Mouse (Mus musculus) inflammation-experienced regulatory T-cells (primary cell): ENCODE measurements around the gene Ech1. TPM values are rescaled to one million over a fixed set of nuclear protein-coding genes. Genes with fewer than 3 reads are reported as not detected.

Experiments used
- polyA plus RNA-seq, 2 experiments: library from polyadenylated mRNA; unstranded; fragments of 100-300 nt; shearing (Covaris generic); gene quantifications; one replicate each; pipeline ENCODE4 v1.2.1; 2017

Ech1 gene
- polyA plus RNA-seq = 100 to 1,000 TPM; 196 to 213 TPM

GRCm38 (mm10) chr7:28824941-28825685 lies at the start of gene Ech1:
TSS of gene Ech1 (plus strand) at chr7:28825217.

GRCm38 (mm10) chr7:28788307-28789195 lies 36.5 kb upstream of the Ech1 start, which contains the start of gene Rinl:
TSS of gene Rinl (plus strand) at chr7:28788969.

DNA sequence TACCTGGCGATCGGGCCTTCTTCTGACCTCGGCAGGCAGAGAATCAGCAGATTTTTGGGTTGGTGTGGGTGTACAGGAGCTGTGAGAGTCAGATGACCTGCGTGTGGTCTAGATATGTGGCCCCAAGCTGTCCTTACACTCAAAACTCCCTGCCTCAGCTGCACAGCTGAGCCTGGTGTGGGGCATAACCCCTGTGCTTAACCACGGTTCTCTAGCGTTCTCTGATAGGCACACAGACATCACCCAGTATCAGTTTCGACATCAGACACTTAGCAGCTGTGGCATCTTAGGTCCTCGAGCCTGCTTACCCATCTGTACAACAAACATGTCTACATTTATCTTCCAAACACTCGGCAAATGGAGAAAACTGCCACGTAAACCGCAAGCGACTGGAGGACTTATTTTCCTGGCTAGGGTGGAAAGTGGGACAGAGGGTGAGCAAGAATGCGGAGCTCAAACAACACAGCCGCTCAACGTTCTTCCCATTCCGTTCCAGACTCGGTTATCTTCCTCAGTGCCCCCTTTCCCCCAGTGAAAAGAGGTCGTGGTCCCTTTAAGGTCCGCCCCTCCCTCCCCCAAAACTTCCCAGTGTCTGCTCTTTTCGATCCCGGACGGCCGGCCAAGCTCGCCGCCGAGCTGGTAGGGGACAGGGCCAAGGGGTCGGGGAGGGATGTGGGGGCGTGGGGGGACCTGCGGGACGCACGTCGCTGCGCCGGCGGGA lies 16.6 kb upstream of the Ech1 start, which contains the start of gene Hnrnpl:
Gene Hnrnpl, plus strand, starts transcription at position 321 of the 721 bp plus-strand sequence.

DNA sequence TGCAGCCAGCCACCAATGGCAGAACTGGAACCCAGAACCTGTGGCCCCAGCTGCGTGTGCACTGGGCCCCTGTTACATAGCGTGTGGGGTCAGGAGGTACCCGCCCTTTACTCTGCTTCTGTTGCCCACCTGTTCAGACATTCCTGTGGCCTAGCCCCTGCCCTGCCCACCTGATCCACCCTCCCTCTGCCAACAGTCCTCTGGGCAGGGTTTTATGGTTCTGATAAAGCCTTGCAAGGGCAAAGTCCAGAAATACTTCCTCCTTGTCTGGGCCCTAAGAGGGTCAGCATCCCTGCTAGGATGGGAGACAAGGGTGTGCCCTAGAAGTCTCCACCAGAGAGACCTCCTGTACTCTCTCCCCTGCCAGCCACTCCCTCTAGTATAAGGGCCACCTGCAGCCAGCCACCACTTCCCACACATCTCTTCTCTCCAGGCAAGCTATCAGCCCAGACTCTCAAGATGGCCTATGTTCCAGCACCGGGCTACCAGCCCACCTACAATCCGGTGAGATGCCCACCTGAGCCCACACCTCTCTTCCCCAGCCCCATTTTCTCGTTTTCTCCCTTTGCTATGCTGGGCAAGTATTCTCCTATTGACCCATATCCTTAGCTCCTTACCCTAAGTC lies 8.8 kb downstream of the Ech1 start, which contains the start of gene Lgals4:
Gene Lgals4, plus strand, starts transcription at position 132 of the 625 bp plus-strand sequence.

DNA sequence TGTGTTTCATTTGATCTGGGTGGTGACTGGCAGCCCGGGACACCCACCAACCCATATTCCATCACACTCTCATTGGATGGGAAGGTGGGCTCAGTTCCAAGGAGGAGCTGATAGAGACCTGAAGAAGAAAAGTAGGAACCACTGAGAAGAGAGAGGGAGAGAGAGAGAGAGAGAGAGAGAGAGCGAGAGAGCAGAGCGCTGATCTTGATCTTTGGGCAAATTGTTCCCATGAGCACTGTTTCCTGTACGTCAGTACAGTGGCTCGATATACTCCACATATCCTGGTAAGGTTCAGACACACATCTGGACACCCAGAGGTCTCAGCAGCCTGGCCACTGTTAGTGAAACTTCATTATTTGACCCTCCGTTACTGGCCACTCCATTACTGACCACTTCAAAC lies 38.5 kb downstream of the Ech1 start, which contains the start of gene Lgals7:
Gene Lgals7, plus strand, starts transcription at position 314 of the 400 bp plus-strand sequence.

GRCm38 (mm10) chr7:28881199-28881598 lies 56.2 kb downstream of the Ech1 start, which contains the start of gene Capn12:
TSS of gene Capn12 (plus strand) at chr7:28881422.

Other genes with a start within 250 kb of the Ech1 start
- gene Samd4b, start 227.1 kb upstream of the Ech1 start, polyA plus RNA-seq = 10 to 100 TPM; 23.9 to 30.0 TPM
- gene Pak4, start 227.0 kb upstream of the Ech1 start, polyA plus RNA-seq = 1 to 10 TPM; 6.3 to 8.7 TPM
- gene Acp7, start 193.9 kb upstream of the Ech1 start, polyA plus RNA-seq = under 1 TPM in 1 of 2 experiments, not detected in 1; 0.28 TPM
- 10 to 100 TPM in 1 of 2 experiments, 1 to 10 TPM in 1; 3.2 to 15.0 TPM for gene Fbxo27, start 132.4 kb upstream of the Ech1 start, polyA plus RNA-seq
- gene Fbxo17, start 108.4 kb upstream of the Ech1 start, polyA plus RNA-seq = 10 to 100 TPM; 16.2 to 19.2 TPM
- gene Mrps12, start 83.4 kb upstream of the Ech1 start, polyA plus RNA-seq = 10 to 100 TPM; 78.0 to 82.9 TPM
- gene Sars2, start 83.2 kb upstream of the Ech1 start, polyA plus RNA-seq = 10 to 100 TPM; 17.3 to 28.8 TPM
- not detected for gene Ccer2, start 69.0 kb upstream of the Ech1 start, polyA plus RNA-seq
- gene Sirt2, start 58.5 kb upstream of the Ech1 start, polyA plus RNA-seq = 10 to 100 TPM; 86.5 to 91.3 TPM
- gene Nfkbib, start 57.7 kb upstream of the Ech1 start, polyA plus RNA-seq = 10 to 100 TPM; 89.5 to 96.2 TPM
- gene Rinl, start 36.2 kb upstream of the Ech1 start, polyA plus RNA-seq = 100 to 1,000 TPM; 273 to 344 TPM
- 100 to 1,000 TPM; 235 to 257 TPM for gene Hnrnpl, start 16.7 kb upstream of the Ech1 start, polyA plus RNA-seq
- gene Lgals4, start 8.6 kb downstream of the Ech1 start, polyA plus RNA-seq = 10 to 100 TPM; 21.0 to 34.8 TPM
- 1 to 10 TPM; 1.7 to 9.7 TPM for gene Lgals7, start 38.6 kb downstream of the Ech1 start, polyA plus RNA-seq
- under 1 TPM; 0.11 to 0.15 TPM for gene Capn12, start 56.2 kb downstream of the Ech1 start, polyA plus RNA-seq
- gene Actn4, start 137.1 kb downstream of the Ech1 start, polyA plus RNA-seq = 100 to 1,000 TPM; 248 to 281 TPM
- gene Eif3k, start 156.6 kb downstream of the Ech1 start, polyA plus RNA-seq = 100 to 1,000 TPM; 306 to 337 TPM
- 100 to 1,000 TPM; 122 to 163 TPM for gene Map4k1, start 156.8 kb downstream of the Ech1 start, polyA plus RNA-seq